Mouse (Mus musculus) thymus, adult 2 months (tissue): ENCODE measurements around the gene Cars.

ENCODE experiments used
- CTCF ChIP-seq: fragments of 200-500 bp; IDR thresholded peaks from 2 replicates; pipeline ENCODE4 v1.5.1; 2012; ENCODE audit warnings: mild to moderate bottlenecking, control low read depth, low read length, moderate library complexity, borderline replicate concordance; ENCODE audit not compliant: control insufficient read depth, poor library complexity, insufficient read depth; ENCODE audit errors: extremely low read depth
- POLR2A ChIP-seq: fragments of 200-500 bp; IDR thresholded peaks from 2 replicates; pipeline ENCODE4 v1.6.1; 2012; ENCODE audit warnings: mild to moderate bottlenecking, low read length, control low read depth, moderate library complexity; ENCODE audit not compliant: control insufficient read depth, poor library complexity, insufficient read depth; ENCODE audit errors: extremely low read depth

DNA sequence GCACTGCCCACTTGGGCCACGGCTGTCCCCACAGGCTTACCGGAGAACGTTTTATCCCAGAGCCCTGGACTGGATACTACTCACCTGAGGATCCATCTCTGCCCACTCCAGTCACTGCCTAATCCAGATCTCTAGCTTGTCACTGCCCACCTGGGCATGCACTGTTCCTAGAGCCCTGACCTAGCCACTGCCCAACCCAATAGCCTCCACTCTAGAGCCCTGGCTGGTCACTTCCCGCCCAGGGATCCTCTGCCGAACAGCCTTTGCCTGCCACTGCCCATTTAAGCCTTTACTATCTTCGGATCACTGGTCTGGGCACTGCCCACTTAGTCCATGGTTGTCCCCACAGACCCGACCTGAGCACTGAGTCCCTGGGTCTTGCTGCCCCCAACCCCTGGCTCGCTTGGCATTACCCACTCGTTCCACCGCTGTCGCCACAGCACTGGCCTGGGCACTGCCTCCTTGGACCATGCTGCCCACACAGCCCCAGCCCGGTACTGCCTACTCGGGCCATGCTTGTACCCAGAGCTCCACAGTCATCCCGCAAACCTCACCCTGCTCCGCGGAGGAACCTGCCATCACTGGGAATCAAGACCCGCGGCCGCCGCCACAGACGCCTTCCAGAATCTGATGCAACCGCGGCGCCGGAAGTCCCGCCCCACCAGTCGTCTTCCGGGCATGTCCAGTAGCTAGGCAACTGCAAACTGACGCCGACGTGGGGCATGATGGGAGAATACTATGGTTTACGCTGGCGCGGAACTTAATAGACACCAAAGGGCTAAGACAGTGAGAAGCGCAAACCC lies at the start of gene Cars:
- TF ChIP-seq CTCF, result peak; percentile 66; the same call in 1 of the 2 replicates
- TF ChIP-seq POLR2A, result peak; percentile 79
